Mouse (Mus musculus): ENCODE results near the gene Cblc. TPM values are rescaled to one million over a fixed set of nuclear protein-coding genes. Genes with fewer than 3 reads are reported as not detected.
A peak's percentile ranks its signal among the peaks of the same experiment; 100 is the strongest.

Gene Cblc
- polyA plus RNA-seq, 1 experiment: 78.4 TPM

- whole genome bisulfite sequencing: 52% methylated on average over 24 of the region's 24 CpGs
- DNase-seq (ENCODE audit: low read depth, low spot score): no peak
Measured at GRCm38 (mm10) chr7:19755851-19756786, 40.5 kb downstream of the Cblc start.

GRCm38 (mm10) chr7:19755008-19755407, 41.6 kb downstream of the Cblc start:
- WGBS: 74% methylated on average over 2 of the region's 2 CpGs
- no peak for DNase-seq (ENCODE audit: low read depth, low spot score)

GRCm38 (mm10) chr7:19754065-19754464, 42.5 kb downstream of the Cblc start:
- WGBS: 66% methylated on average over 1 of the region's 1 CpGs
- DNase-seq (ENCODE audit: low read depth, low spot score): no peak

- DNase-seq (ENCODE audit: low read depth, low spot score): no peak
- 21% methylated on average over 7 of the region's 7 CpGs for WGBS
Measured at GRCm38 (mm10) chr7:19753587-19753986, 43.0 kb downstream of the Cblc start.

GRCm38 (mm10) chr7:19752652-19753051, 44.0 kb downstream of the Cblc start:
- WGBS: 79% methylated on average over 8 of the region's 8 CpGs
- no peak for DNase-seq (ENCODE audit: low read depth, low spot score)

- 14% methylated on average over 4 of the region's 4 CpGs for WGBS
Measured at GRCm38 (mm10) chr7:19751070-19751383, 45.6 kb downstream of the Cblc start.

GRCm38 (mm10) chr7:19750217-19751069, 46.2 kb downstream of the Cblc start, which contains the start of gene Nectin2:
Nectin2 (minus strand) TSS chr7:19750483.
- DNase-seq (ENCODE audit: low read depth, low spot score): peak; percentile 81
- 10% methylated on average over 19 of the region's 19 CpGs for WGBS

More at GRCm38 (mm10) chr7:19751070-19751383, 45.6 kb downstream of the Cblc start:
- DNase-seq (ENCODE audit: low read depth, low spot score): no peak

GRCm38 (mm10) chr7:19749389-19750216, 47.0 kb downstream of the Cblc start:
- DNase-seq (ENCODE audit: low read depth, low spot score): peak; percentile 98
- WGBS: under 1% methylated on average over 38 of the region's 46 CpGs

GRCm38 (mm10) chr7:19748219-19749195, 48.1 kb downstream of the Cblc start:
- 2% methylated on average over 32 of the region's 32 CpGs for WGBS
- DNase-seq (ENCODE audit: low read depth, low spot score): no peak

- WGBS: 13% methylated on average over 25 of the region's 25 CpGs
- DNase-seq (ENCODE audit: low read depth, low spot score): peak; percentile 70
Measured at GRCm38 (mm10) chr7:19747420-19748218, 49.0 kb downstream of the Cblc start.

GRCm38 (mm10) chr7:19746426-19747201, 50.0 kb downstream of the Cblc start:
- DNase-seq (ENCODE audit: low read depth, low spot score): no peak
- WGBS: 56% methylated on average over 6 of the region's 6 CpGs

- no peak for DNase-seq (ENCODE audit: low read depth, low spot score)
- 75% methylated on average over 10 of the region's 10 CpGs for WGBS
Measured at GRCm38 (mm10) chr7:19745971-19746370, 50.6 kb downstream of the Cblc start.

GRCm38 (mm10) chr7:19744590-19745385, 51.8 kb downstream of the Cblc start:
- 55% methylated on average over 14 of the region's 14 CpGs for WGBS
- no peak for DNase-seq (ENCODE audit: low read depth, low spot score)

- no peak for DNase-seq (ENCODE audit: low read depth, low spot score)
- 80% methylated on average over 6 of the region's 6 CpGs for WGBS
Measured at GRCm38 (mm10) chr7:19743791-19744190, 52.8 kb downstream of the Cblc start.

GRCm38 (mm10) chr7:19742468-19742867, 54.1 kb downstream of the Cblc start:
- 50% methylated on average over 5 of the region's 5 CpGs for WGBS
- no peak for DNase-seq (ENCODE audit: low read depth, low spot score)

- no peak for DNase-seq (ENCODE audit: low read depth, low spot score)
- 48% methylated on average over 8 of the region's 8 CpGs for WGBS
Measured at GRCm38 (mm10) chr7:19741329-19742031, 55.1 kb downstream of the Cblc start.

All from large intestine, adult 2 months (tissue).